Mouse (Mus musculus): ENCODE results near the gene Pdss1.

Gene Pdss1

GRCm38 (mm10) chr2:22962242-22962641 is 66.9 kb downstream of the Pdss1 start:
- DNase-seq, result no peak

- DNase-seq, result no peak
Measured at GRCm38 (mm10) chr2:22962970-22963369, 67.6 kb downstream of the Pdss1 start.

- DNase-seq, result peak; percentile 83
Measured at GRCm38 (mm10) chr2:22977387-22977973, 82.2 kb downstream of the Pdss1 start.

- DNase-seq, result peak; percentile 57
Measured at GRCm38 (mm10) chr2:22985973-22986657, 90.8 kb downstream of the Pdss1 start.
